Mouse (Mus musculus): ENCODE measurements at regions not wholly inside any gene's neighbourhood (a gene's known extent, or its start where the extent isn't known, plus 50 kb on each side); places are given as distances from the start of the nearest gene placed in this dataset.

DNA sequence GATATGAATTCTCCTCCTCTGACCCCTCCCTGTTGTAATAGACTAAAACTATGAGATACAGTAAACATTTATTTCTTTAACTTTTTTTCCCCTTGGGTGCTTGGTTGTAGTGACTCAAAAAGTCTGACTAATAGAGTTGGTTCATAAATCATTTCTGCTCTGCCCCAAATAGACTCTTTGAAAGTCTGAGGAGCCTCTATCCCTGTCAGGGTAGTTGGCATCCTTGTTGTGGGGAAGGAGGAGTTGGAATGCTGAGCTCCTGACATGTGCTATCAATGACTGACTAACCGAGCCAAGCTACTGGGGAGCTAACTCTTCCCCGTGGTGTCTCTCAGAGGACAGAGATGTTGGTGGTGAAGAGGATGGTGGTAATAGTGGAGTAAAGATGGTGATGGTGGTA is 89.4 kb downstream of the En1 start:
- TF ChIP-seq CTCF (IDR thresholded peaks at IDR 0.05; ENCODE audit: borderline replicate concordance, extremely low read depth, insufficient read depth, insufficient read length) (no peak), POLR2A (IDR thresholded peaks at IDR 0.05; ENCODE audit: borderline replicate concordance, extremely low read depth, insufficient read depth, insufficient read length, poor library complexity, severe bottlenecking) (no peak)
